Mouse (Mus musculus) right cerebral cortex, postnatal 14 days (tissue): Measurements from ENCODE around the gene Rnaset2a.
"Not testable (repeated sequence)": the region's sequence is repeated elsewhere in the genome, so short reads cannot be mapped to it uniquely, and the experiment has no call there.

ENCODE experiments used
- DNase-seq: peaks from one replicate; pipeline ENCODE4 v3.0.0; 2022

Rnaset2a gene

GRCm38 (mm10) chr17:8147439-8148316 lies at the start of gene Rnaset2a, which contains the start of gene Gm49673:
Gene Rnaset2a (minus strand): TSS chr17:8148097.
Gene Gm49673 (minus strand): TSS chr17:8147788.
- DNase-seq, result not testable (repeated sequence)

- no peak for DNase-seq
Measured at GRCm38 (mm10) chr17:8197652-8198051, 49.8 kb upstream of the Rnaset2a start.

GRCm38 (mm10) chr17:8195685-8196376 lies 47.9 kb upstream of the Rnaset2a start:
- no peak for DNase-seq

- DNase-seq, result no peak
Measured at GRCm38 (mm10) chr17:8193678-8194077, 45.8 kb upstream of the Rnaset2a start.

- no peak for DNase-seq
Measured at GRCm38 (mm10) chr17:8184217-8184616, 36.3 kb upstream of the Rnaset2a start.

- no peak for DNase-seq
Measured at GRCm38 (mm10) chr17:8183815-8184214, 35.9 kb upstream of the Rnaset2a start.

- DNase-seq, result no peak
Measured at GRCm38 (mm10) chr17:8177090-8177489, 29.2 kb upstream of the Rnaset2a start.

GRCm38 (mm10) chr17:8171081-8171480 lies 23.2 kb upstream of the Rnaset2a start:
- DNase-seq, result no peak

- DNase-seq, result no peak
Measured at GRCm38 (mm10) chr17:8170331-8170730, 22.4 kb upstream of the Rnaset2a start.

GRCm38 (mm10) chr17:8167436-8167835 lies 19.5 kb upstream of the Rnaset2a start:
- not testable (repeated sequence) for DNase-seq

GRCm38 (mm10) chr17:8166454-8166853 lies 18.6 kb upstream of the Rnaset2a start:
- not testable (repeated sequence) for DNase-seq

- not testable (repeated sequence) for DNase-seq
Measured at GRCm38 (mm10) chr17:8165977-8166376, 18.1 kb upstream of the Rnaset2a start.

- DNase-seq, result not testable (repeated sequence)
Measured at GRCm38 (mm10) chr17:8165608-8165945, 17.7 kb upstream of the Rnaset2a start.

- not testable (repeated sequence) for DNase-seq
Measured at GRCm38 (mm10) chr17:8164701-8165607, 17.1 kb upstream of the Rnaset2a start, which contains the start of gene Fgfr1op. Gene Fgfr1op (plus strand): TSS chr17:8165501.

GRCm38 (mm10) chr17:8160969-8161368 lies 13.1 kb upstream of the Rnaset2a start:
- DNase-seq, result peak; percentile 49

- DNase-seq, result not testable (repeated sequence)
Measured at GRCm38 (mm10) chr17:8158627-8159026, 10.7 kb upstream of the Rnaset2a start.

GRCm38 (mm10) chr17:8155982-8156381 lies 8.1 kb upstream of the Rnaset2a start:
- not testable (repeated sequence) for DNase-seq

GRCm38 (mm10) chr17:8155010-8155409 lies 7.1 kb upstream of the Rnaset2a start:
- not testable (repeated sequence) for DNase-seq

GRCm38 (mm10) chr17:8146931-8147330 lies 966 bp downstream of the Rnaset2a start:
- not testable (repeated sequence) for DNase-seq

GRCm38 (mm10) chr17:8143802-8144673 lies 3.9 kb downstream of the Rnaset2a start:
- DNase-seq, result not testable (repeated sequence)

GRCm38 (mm10) chr17:8140210-8140609 lies 7.7 kb downstream of the Rnaset2a start:
- not testable (repeated sequence) for DNase-seq

- not testable (repeated sequence) for DNase-seq
Measured at GRCm38 (mm10) chr17:8138116-8138515, 9.8 kb downstream of the Rnaset2a start.
